Mouse (Mus musculus) CD8-positive naive resting alpha-beta T cell, adult 2 months (primary cell): ENCODE results near the gene Grk3.

ENCODE experiments used
- DNase-seq, 2 experiments: peaks; one replicate each; pipeline ENCODE4 v3.0.0; 2022; ENCODE audit warnings: low read depth in 2 of 2, low spot score in 2 of 2

The Grk3 gene

GRCm38 (mm10) chr5:113015236-113016061 lies at the start of gene Grk3:
TSS of gene Grk3 (minus strand) at chr5:113015791.
- DNase-seq: no peak

- DNase-seq: peak; percentile 58 to 64
Measured at GRCm38 (mm10) chr5:113054308-113054707, 38.7 kb upstream of the Grk3 start.

GRCm38 (mm10) chr5:113050581-113051185 lies 35.1 kb upstream of the Grk3 start:
- DNase-seq: no peak

- no peak for DNase-seq
Measured at GRCm38 (mm10) chr5:113049876-113050275, 34.3 kb upstream of the Grk3 start.

GRCm38 (mm10) chr5:113045511-113046273 lies 30.1 kb upstream of the Grk3 start:
- no peak for DNase-seq

- no peak for DNase-seq
Measured at GRCm38 (mm10) chr5:113043531-113043930, 27.9 kb upstream of the Grk3 start.

- DNase-seq: no peak
Measured at GRCm38 (mm10) chr5:113041567-113042071, 26.0 kb upstream of the Grk3 start.

- no peak for DNase-seq
Measured at GRCm38 (mm10) chr5:113040776-113041175, 25.2 kb upstream of the Grk3 start.

- DNase-seq: no peak
Measured at GRCm38 (mm10) chr5:113038601-113039000, 23.0 kb upstream of the Grk3 start.

- peak; percentile 65 to 77 for DNase-seq
Measured at GRCm38 (mm10) chr5:113035094-113036047, 19.8 kb upstream of the Grk3 start.

GRCm38 (mm10) chr5:113031201-113031754 lies 15.7 kb upstream of the Grk3 start:
- no peak for DNase-seq

- no peak for DNase-seq
Measured at GRCm38 (mm10) chr5:113030082-113030481, 14.5 kb upstream of the Grk3 start.

GRCm38 (mm10) chr5:113026706-113027105 lies 11.1 kb upstream of the Grk3 start:
- DNase-seq: no peak

GRCm38 (mm10) chr5:113024154-113024764 lies 8.7 kb upstream of the Grk3 start:
- DNase-seq: no peak

GRCm38 (mm10) chr5:113018190-113018589 lies 2.6 kb upstream of the Grk3 start:
- DNase-seq: no peak

GRCm38 (mm10) chr5:113017004-113017403 lies 1.4 kb upstream of the Grk3 start:
- DNase-seq: no peak

GRCm38 (mm10) chr5:113014808-113015235 lies 769 bp downstream of the Grk3 start:
- DNase-seq: no peak

GRCm38 (mm10) chr5:113014111-113014807 lies 1.3 kb downstream of the Grk3 start:
- DNase-seq: no peak

GRCm38 (mm10) chr5:113011926-113012325 lies 3.7 kb downstream of the Grk3 start:
- no peak for DNase-seq
